Mouse (Mus musculus): ENCODE data around the gene Copg1. TPM values are rescaled to one million over a fixed set of nuclear protein-coding genes. Genes with fewer than 3 reads are reported as not detected.

The Copg1 gene
- polyA plus RNA-seq, 1 experiment, result 69.3 TPM

- 89% methylated on average over 3 of the region's 3 CpGs for WGBS
- Histone ChIP-seq H3K27me3 (ENCODE audit: control insufficient read depth, insufficient read depth, low read length) (no peaks in the 10 kb centered on the region), H3K4me1 (replicated peaks; ENCODE audit: control insufficient read depth, insufficient read depth, low read length) (peaks cover 30% of the 10 kb centered on the region), H3K36me3 (ENCODE audit: control insufficient read depth, insufficient read depth, low read length) (no peaks in the 10 kb centered on the region), H3K27ac (ENCODE audit: control insufficient read depth, insufficient read depth, low read length) (no peak overlapping the region), H3K4me3 (ENCODE audit: control insufficient read depth, insufficient read depth, low read length) (no peak overlapping the region)
- TF ChIP-seq CTCF (IDR thresholded peaks at IDR 0.05; ENCODE audit: borderline replicate concordance, control insufficient read depth, extremely low read depth, insufficient read depth, low read length, poor library complexity), result no peak
- TF ChIP-seq POLR2A (IDR thresholded peaks at IDR 0.05; ENCODE audit: control insufficient read depth, extremely low read depth, insufficient read depth, low read length, poor library complexity), result no peak
- DNase-seq, result no peak
Measured at GRCm38 (mm10) chr6:87882221-87882620, 5.4 kb upstream of the Copg1 start.

- Histone ChIP-seq H3K27ac (ENCODE audit: control insufficient read depth, insufficient read depth, low read length) (no peak overlapping the region), H3K4me3 (ENCODE audit: control insufficient read depth, insufficient read depth, low read length) (no peak overlapping the region), H3K36me3 (ENCODE audit: control insufficient read depth, insufficient read depth, low read length) (no peaks in the 10 kb centered on the region), H3K27me3 (ENCODE audit: control insufficient read depth, insufficient read depth, low read length) (no peaks in the 10 kb centered on the region), H3K4me1 (replicated peaks; ENCODE audit: control insufficient read depth, insufficient read depth, low read length) (peaks cover 27% of the 10 kb centered on the region)
- DNase-seq, result no peak
- 49% methylated on average over 4 of the region's 4 CpGs for WGBS
- TF ChIP-seq CTCF (IDR thresholded peaks at IDR 0.05; ENCODE audit: borderline replicate concordance, control insufficient read depth, extremely low read depth, insufficient read depth, low read length, poor library complexity) (no peak), POLR2A (IDR thresholded peaks at IDR 0.05; ENCODE audit: control insufficient read depth, extremely low read depth, insufficient read depth, low read length, poor library complexity) (no peak)
Measured at GRCm38 (mm10) chr6:87882816-87883215, 4.8 kb upstream of the Copg1 start.

- no peak for DNase-seq
- no peak overlapping the region for H3K27ac ChIP-seq (ENCODE audit: control insufficient read depth, insufficient read depth, low read length)
Measured at GRCm38 (mm10) chr6:87886721-87887120, 893 bp upstream of the Copg1 start.

GRCm38 (mm10) chr6:87893931-87894330 is 6.3 kb downstream of the Copg1 start:
- peaks cover 69% of the 10 kb centered on the region for H3K36me3 ChIP-seq (ENCODE audit: control insufficient read depth, insufficient read depth, low read length)
- peaks cover under 1% of the 10 kb centered on the region; the same call in 1 of the 2 replicates for H3K4me1 ChIP-seq (replicated peaks; ENCODE audit: control insufficient read depth, insufficient read depth, low read length)
- no peak overlapping the region for H3K27ac ChIP-seq (ENCODE audit: control insufficient read depth, insufficient read depth, low read length)
- WGBS, result 93% methylated on average over 7 of the region's 7 CpGs
- TF ChIP-seq CTCF (IDR thresholded peaks at IDR 0.05; ENCODE audit: borderline replicate concordance, control insufficient read depth, extremely low read depth, insufficient read depth, low read length, poor library complexity) (no peak), POLR2A (IDR thresholded peaks at IDR 0.05; ENCODE audit: control insufficient read depth, extremely low read depth, insufficient read depth, low read length, poor library complexity) (no peak)
- H3K27me3 ChIP-seq (ENCODE audit: control insufficient read depth, insufficient read depth, low read length), result no peaks in the 10 kb centered on the region
- no peak overlapping the region for H3K4me3 ChIP-seq (ENCODE audit: control insufficient read depth, insufficient read depth, low read length)
- no peak for DNase-seq

More at GRCm38 (mm10) chr6:87886721-87887120, 893 bp upstream of the Copg1 start:
- no peak for TF ChIP-seq POLR2A (IDR thresholded peaks at IDR 0.05; ENCODE audit: control insufficient read depth, extremely low read depth, insufficient read depth, low read length, poor library complexity)
- TF ChIP-seq CTCF (IDR thresholded peaks at IDR 0.05; ENCODE audit: borderline replicate concordance, control insufficient read depth, extremely low read depth, insufficient read depth, low read length, poor library complexity), result no peak
- H3K4me1 ChIP-seq (replicated peaks; ENCODE audit: control insufficient read depth, insufficient read depth, low read length), result peaks cover 13% of the 10 kb centered on the region; the same call in 1 of the 2 replicates
- H3K27me3 ChIP-seq (ENCODE audit: control insufficient read depth, insufficient read depth, low read length), result no peaks in the 10 kb centered on the region
- WGBS, result 92% methylated on average over 1 of the region's 1 CpGs
- no peak overlapping the region for H3K4me3 ChIP-seq (ENCODE audit: control insufficient read depth, insufficient read depth, low read length)
- peaks cover 13% of the 10 kb centered on the region for H3K36me3 ChIP-seq (ENCODE audit: control insufficient read depth, insufficient read depth, low read length)

GRCm38 (mm10) chr6:87898028-87898427 is 10.4 kb downstream of the Copg1 start:
- Histone ChIP-seq H3K27me3 (ENCODE audit: control insufficient read depth, insufficient read depth, low read length) (no peaks in the 10 kb centered on the region), H3K4me1 (replicated peaks; ENCODE audit: control insufficient read depth, insufficient read depth, low read length) (no peaks in the 10 kb centered on the region), H3K4me3 (ENCODE audit: control insufficient read depth, insufficient read depth, low read length) (no peak overlapping the region), H3K36me3 (ENCODE audit: control insufficient read depth, insufficient read depth, low read length) (peaks cover 80% of the 10 kb centered on the region), H3K27ac (ENCODE audit: control insufficient read depth, insufficient read depth, low read length) (no peak overlapping the region)
- 97% methylated on average over 10 of the region's 10 CpGs for WGBS
- TF ChIP-seq CTCF (IDR thresholded peaks at IDR 0.05; ENCODE audit: borderline replicate concordance, control insufficient read depth, extremely low read depth, insufficient read depth, low read length, poor library complexity) (no peak), POLR2A (IDR thresholded peaks at IDR 0.05; ENCODE audit: control insufficient read depth, extremely low read depth, insufficient read depth, low read length, poor library complexity) (no peak)
- DNase-seq, result no peak

GRCm38 (mm10) chr6:87906632-87907031 is 19.0 kb downstream of the Copg1 start:
- no peak overlapping the region for H3K27ac ChIP-seq (ENCODE audit: control insufficient read depth, insufficient read depth, low read length)
- peaks cover 83% of the 10 kb centered on the region for H3K36me3 ChIP-seq (ENCODE audit: control insufficient read depth, insufficient read depth, low read length)
- 92% methylated on average over 5 of the region's 5 CpGs for WGBS
- H3K4me3 ChIP-seq (ENCODE audit: control insufficient read depth, insufficient read depth, low read length), result no peak overlapping the region
- TF ChIP-seq POLR2A (IDR thresholded peaks at IDR 0.05; ENCODE audit: control insufficient read depth, extremely low read depth, insufficient read depth, low read length, poor library complexity) (no peak), CTCF (IDR thresholded peaks at IDR 0.05; ENCODE audit: borderline replicate concordance, control insufficient read depth, extremely low read depth, insufficient read depth, low read length, poor library complexity) (no peak)
- H3K27me3 ChIP-seq (ENCODE audit: control insufficient read depth, insufficient read depth, low read length), result no peaks in the 10 kb centered on the region
- no peaks in the 10 kb centered on the region for H3K4me1 ChIP-seq (replicated peaks; ENCODE audit: control insufficient read depth, insufficient read depth, low read length)
- no peak for DNase-seq

- Histone ChIP-seq H3K36me3 (ENCODE audit: control insufficient read depth, insufficient read depth, low read length) (peaks cover 58% of the 10 kb centered on the region), H3K27me3 (ENCODE audit: control insufficient read depth, insufficient read depth, low read length) (no peaks in the 10 kb centered on the region), H3K4me3 (ENCODE audit: control insufficient read depth, insufficient read depth, low read length) (no peak overlapping the region), H3K4me1 (replicated peaks; ENCODE audit: control insufficient read depth, insufficient read depth, low read length) (no peaks in the 10 kb centered on the region), H3K27ac (ENCODE audit: control insufficient read depth, insufficient read depth, low read length) (no peak overlapping the region)
- DNase-seq, result no peak
- no peak for TF ChIP-seq CTCF (IDR thresholded peaks at IDR 0.05; ENCODE audit: borderline replicate concordance, control insufficient read depth, extremely low read depth, insufficient read depth, low read length, poor library complexity)
- TF ChIP-seq POLR2A (IDR thresholded peaks at IDR 0.05; ENCODE audit: control insufficient read depth, extremely low read depth, insufficient read depth, low read length, poor library complexity), result no peak
- WGBS, result 92% methylated on average over 6 of the region's 6 CpGs
Measured at GRCm38 (mm10) chr6:87909181-87909580, 21.6 kb downstream of the Copg1 start.
